Mouse (Mus musculus) stomach, postnatal 0 days (tissue): ENCODE measurements around the gene 4930519P11Rik. TPM values are rescaled to one million over a fixed set of nuclear protein-coding genes. Genes with fewer than 3 reads are reported as not detected.

Experiments used
- ATAC-seq: fragments of 200-750 bp; cut with Nextera tagmentation; 2 replicates; pipeline ENCODE4 v1.8.0; 2017; ENCODE audit not compliant: low FRiP score, low TSS enrichment
- DNase-seq: peaks from one replicate; pipeline ENCODE4 v3.0.0-alpha.2; 2016; ENCODE audit warnings: low spot score
- H3K27ac ChIP-seq: fragments of 300-500 bp; sonication (generic); replicated peaks from 2 replicates; pipeline ENCODE4 v1.5.1; 2014; ENCODE audit warnings: mild to moderate bottlenecking, control low read depth
- H3K27me3 ChIP-seq: fragments of 300-500 bp; sonication (generic); 2 replicates; pipeline ENCODE4 v1.6.1; 2014; ENCODE audit warnings: low read length; ENCODE audit not compliant: control insufficient read depth, insufficient read depth
- H3K36me3 ChIP-seq: fragments of 300-500 bp; sonication (generic); 2 replicates; pipeline ENCODE4 v1.6.1; 2014; ENCODE audit warnings: low read length, mixed read lengths; ENCODE audit not compliant: control insufficient read depth, insufficient read depth
- H3K4me1 ChIP-seq: fragments of 300-500 bp; sonication (generic); replicated peaks from 2 replicates; pipeline ENCODE4 v1.6.1; 2014; ENCODE audit warnings: antibody characterized with exemption; ENCODE audit not compliant: control insufficient read depth, insufficient read depth
- H3K4me2 ChIP-seq: fragments of 300-500 bp; sonication (generic); replicated peaks from 2 replicates; pipeline ENCODE4 v1.6.1; 2014; ENCODE audit warnings: low read depth, mild to moderate bottlenecking, control low read depth, moderate library complexity
- H3K4me3 ChIP-seq: fragments of 300-500 bp; sonication (generic); 2 replicates; pipeline ENCODE4 v1.5.1; 2014; ENCODE audit warnings: low read depth, low read length, control low read depth
- H3K9ac ChIP-seq: fragments of 300-500 bp; sonication (generic); 2 replicates; pipeline ENCODE4 v1.6.1; 2014; ENCODE audit warnings: mild to moderate bottlenecking, low read length, control low read depth, mixed read lengths
- H3K9me3 ChIP-seq: fragments of 300-500 bp; sonication (generic); 2 replicates; pipeline ENCODE4 v1.6.1; 2016; ENCODE audit warnings: low read length; ENCODE audit not compliant: control insufficient read depth
- CTCF ChIP-seq: IDR thresholded peaks from 2 replicates; pipeline ENCODE4 v1.5.1; 2016; ENCODE audit warnings: antibody characterized with exemption, low read depth, mild to moderate bottlenecking, moderate library complexity
- EP300 ChIP-seq: optimal IDR thresholded peaks from 2 replicates; pipeline ENCODE3; 2016; ENCODE audit warnings: antibody characterized with exemption
- WGBS: fragments of 180-500 bp; shearing (Covaris S2); extraction: QIAGEN DNeasy Blood & Tissue Kit; methylation state at CpG from one replicate; pipeline ENCODE4 v1.1.7; 2014; 5-methylcytosine and 5-hydroxymethylcytosine counted together
- polyA plus RNA-seq: library from polyadenylated mRNA; unstranded; fragments of >200 nt; fragmentation: Nextera tagmentation; extraction: Ambion mirVana; gene quantifications from 2 replicates; pipeline ENCODE4 v1.2.1, GENCODE M21; 2015

Gene 4930519P11Rik
- polyA plus RNA-seq, 1 experiment from 2014 or later, result 0.28 TPM

DNA sequence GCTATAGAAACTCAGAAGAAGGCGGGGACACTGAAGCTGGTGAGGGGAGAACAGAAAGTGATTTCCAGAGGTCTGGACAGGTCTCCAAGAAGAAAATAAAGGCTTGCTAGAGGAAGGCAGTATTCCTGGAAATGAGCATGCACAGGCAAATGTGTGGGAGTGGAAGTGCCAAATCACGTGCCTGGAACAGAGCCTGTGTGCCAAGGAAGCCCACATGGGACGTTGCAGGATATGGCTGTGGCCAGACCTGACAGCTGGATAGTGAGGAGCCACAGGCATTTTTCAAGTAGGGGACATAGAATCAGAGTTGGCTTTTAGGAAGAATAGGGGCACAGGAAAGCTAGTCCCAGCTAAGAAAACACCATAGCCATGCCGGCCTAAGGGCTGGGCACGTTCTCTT lies 17.5 kb downstream of the 4930519P11Rik start:
- no peaks in the 10 kb centered on the region for H3K9me3 ChIP-seq
- no peaks in the 10 kb centered on the region for H3K27me3 ChIP-seq
- WGBS, result 67% methylated on average over 5 of the region's 5 CpGs
- no peak overlapping the region for H3K4me3 ChIP-seq
- no peak for TF ChIP-seq CTCF
- no peak for TF ChIP-seq EP300
- H3K27ac ChIP-seq, result peak overlapping the region; percentile 35; the same call in 1 of the 2 replicates
- H3K36me3 ChIP-seq, result peaks cover 5% of the 10 kb centered on the region; the same call in 1 of the 2 replicates
- no peak for ATAC-seq
- H3K4me1 ChIP-seq, result no peaks in the 10 kb centered on the region
- no peak for DNase-seq
- H3K9ac ChIP-seq, result no peak overlapping the region
- H3K4me2 ChIP-seq, result no peak overlapping the region

DNA sequence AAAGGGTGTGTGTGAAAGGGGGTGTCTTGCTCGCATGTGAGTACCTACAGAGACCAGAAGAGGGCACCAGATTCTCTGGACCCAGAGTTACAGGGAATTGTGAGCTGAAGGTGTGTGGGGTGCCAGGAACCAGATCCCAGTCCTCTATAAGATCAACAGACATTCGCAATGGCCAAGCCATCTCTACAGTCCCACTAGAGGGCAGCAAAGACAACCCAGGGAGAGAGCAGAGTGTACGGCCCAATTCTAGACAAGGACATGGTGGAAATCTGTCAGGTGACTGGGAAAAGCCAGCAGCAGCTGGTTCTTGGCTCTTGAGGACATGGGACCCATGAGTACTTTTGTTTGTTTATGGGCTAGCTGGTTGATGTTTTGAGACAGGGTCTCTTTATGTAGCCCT lies 20.2 kb downstream of the 4930519P11Rik start:
- WGBS, result 71% methylated on average over 3 of the region's 3 CpGs
- H3K36me3 ChIP-seq, result peaks cover 5% of the 10 kb centered on the region; the same call in 1 of the 2 replicates
- no peak for ATAC-seq
- no peaks in the 10 kb centered on the region for H3K27me3 ChIP-seq
- H3K4me2 ChIP-seq, result no peak overlapping the region
- peak; percentile 32 for DNase-seq
- no peak overlapping the region for H3K27ac ChIP-seq
- no peak overlapping the region for H3K9ac ChIP-seq
- H3K4me3 ChIP-seq, result no peak overlapping the region
- TF ChIP-seq CTCF (peak; percentile 78), EP300 (no peak)
- H3K4me1 ChIP-seq, result no peaks in the 10 kb centered on the region
- H3K9me3 ChIP-seq, result no peaks in the 10 kb centered on the region

DNA sequence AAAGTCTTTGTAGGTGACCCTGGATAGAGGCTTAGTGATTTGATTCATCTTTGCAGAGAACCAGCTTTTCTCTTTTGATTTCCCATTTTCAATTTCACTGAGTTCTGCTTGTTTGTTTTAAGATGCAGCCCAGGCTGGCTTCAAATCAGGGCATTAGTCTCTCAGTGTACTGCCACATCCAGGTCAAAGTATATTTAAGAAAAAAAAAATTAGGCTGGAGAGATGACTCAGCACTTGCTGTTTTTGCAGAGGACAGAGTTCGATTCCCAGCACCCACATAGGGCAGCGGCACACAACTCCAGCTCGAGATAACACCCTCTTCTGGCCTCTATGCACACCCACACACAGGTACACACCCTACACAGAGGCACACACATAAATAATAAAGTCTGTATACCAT lies 22.0 kb downstream of the 4930519P11Rik start:
- Histone ChIP-seq H3K9ac (no peak overlapping the region), H3K27me3 (no peaks in the 10 kb centered on the region), H3K27ac (no peak overlapping the region), H3K9me3 (no peaks in the 10 kb centered on the region), H3K4me2 (no peak overlapping the region), H3K36me3 (peaks cover 8% of the 10 kb centered on the region; the same call in 1 of the 2 replicates), H3K4me3 (no peak overlapping the region), H3K4me1 (no peaks in the 10 kb centered on the region)
- no peak for DNase-seq
- no peak for ATAC-seq
- TF ChIP-seq CTCF (no peak), EP300 (no peak)
- WGBS, result 82% methylated on average over 3 of the region's 3 CpGs

DNA sequence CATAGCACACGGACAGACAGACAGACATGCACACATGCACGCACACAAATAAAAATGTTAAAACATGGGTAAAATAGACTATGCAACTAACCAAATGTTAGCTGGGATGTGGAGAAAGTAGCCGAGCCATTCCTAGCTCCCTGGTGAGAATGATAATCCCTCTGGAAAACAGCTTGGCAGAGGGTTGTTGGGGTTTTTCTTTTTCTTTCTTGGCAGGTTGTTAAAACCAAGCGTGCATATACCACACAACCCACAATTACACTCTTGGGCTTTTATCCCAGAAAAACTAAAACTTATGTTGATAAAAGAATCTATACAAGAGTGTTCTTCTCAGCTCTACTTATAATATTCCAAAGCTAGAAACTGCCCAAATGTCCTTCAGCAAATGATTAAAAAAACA lies 24.2 kb downstream of the 4930519P11Rik start:
- Histone ChIP-seq H3K36me3 (peaks cover 4% of the 10 kb centered on the region; the same call in 1 of the 2 replicates), H3K4me1 (no peaks in the 10 kb centered on the region), H3K4me3 (no peak overlapping the region), H3K4me2 (no peak overlapping the region), H3K27me3 (no peaks in the 10 kb centered on the region), H3K9me3 (no peaks in the 10 kb centered on the region), H3K9ac (no peak overlapping the region), H3K27ac (no peak overlapping the region)
- ATAC-seq, result no peak
- 89% methylated on average over 4 of the region's 4 CpGs for WGBS
- no peak for DNase-seq
- TF ChIP-seq CTCF (no peak), EP300 (no peak)

DNA sequence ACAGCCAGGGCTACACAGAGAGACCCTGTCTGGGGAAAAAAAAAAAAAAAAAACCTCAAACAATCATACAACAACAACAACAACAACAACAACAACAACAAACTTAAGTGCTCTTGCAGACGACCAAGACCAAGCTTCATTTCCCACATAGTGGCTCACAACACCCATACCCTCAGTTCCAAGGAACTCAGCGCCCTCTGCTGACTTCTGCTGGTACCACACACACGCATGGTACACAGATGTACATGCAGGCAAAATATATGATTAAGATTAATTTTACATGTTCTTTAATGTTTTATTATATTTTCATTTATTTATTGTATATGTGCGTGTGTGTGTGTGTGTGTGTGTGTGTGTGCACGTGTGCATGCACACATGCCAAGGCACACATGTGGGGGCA lies 26.8 kb downstream of the 4930519P11Rik start:
- DNase-seq, result peak; percentile 45
- no peak overlapping the region for H3K9ac ChIP-seq
- TF ChIP-seq CTCF, result peak; percentile 69
- TF ChIP-seq EP300, result no peak

DNA sequence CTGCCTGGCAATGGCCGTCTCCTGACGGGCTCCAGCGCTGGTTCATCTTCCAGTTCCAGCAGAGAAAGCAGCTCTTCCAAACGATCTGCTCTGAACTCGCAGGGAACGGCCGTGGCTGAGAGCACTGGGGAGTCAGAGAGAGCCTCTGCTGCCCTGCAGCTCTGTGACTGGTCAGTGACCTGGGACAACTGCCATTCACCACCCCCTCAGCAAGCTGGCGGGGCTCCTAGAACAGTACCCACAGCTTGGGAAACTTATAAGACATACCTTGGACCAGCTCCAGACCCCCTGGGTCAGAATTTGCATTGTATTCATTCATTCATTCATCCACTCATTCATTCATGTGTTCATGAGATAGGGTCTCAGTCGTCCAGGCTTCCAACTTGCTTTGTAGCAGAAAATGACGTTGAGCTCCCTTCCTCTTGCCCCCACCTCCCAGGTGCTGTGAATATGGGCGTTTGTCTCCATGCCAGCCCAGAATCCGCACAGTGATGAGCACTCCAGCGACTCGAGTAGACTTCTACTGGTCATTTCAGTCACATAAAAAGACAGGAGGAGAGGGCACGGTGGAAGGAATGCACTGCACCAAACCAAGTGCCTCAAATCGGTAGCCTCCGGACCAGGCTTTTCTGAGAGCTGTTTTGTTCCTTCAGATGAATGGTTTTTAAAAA lies 28.2 kb downstream of the 4930519P11Rik start:
- no peak overlapping the region for H3K4me3 ChIP-seq
- ATAC-seq (no peak), DNase-seq (no peak)
- H3K4me2 ChIP-seq, result no peak overlapping the region
- TF ChIP-seq EP300 (no peak), CTCF (no peak)
- no peak overlapping the region for H3K27ac ChIP-seq
- 70% methylated on average over 17 of the region's 17 CpGs for WGBS
- H3K9me3 ChIP-seq, result no peaks in the 10 kb centered on the region
- H3K36me3 ChIP-seq, result peaks cover 2% of the 10 kb centered on the region; the same call in 1 of the 2 replicates
- no peaks in the 10 kb centered on the region for H3K4me1 ChIP-seq
- no peak overlapping the region for H3K9ac ChIP-seq
- H3K27me3 ChIP-seq, result no peaks in the 10 kb centered on the region

More for the DNA sequence above, 26.8 kb downstream of the 4930519P11Rik start:
- no peaks in the 10 kb centered on the region for H3K27me3 ChIP-seq
- no peaks in the 10 kb centered on the region for H3K4me1 ChIP-seq
- 78% methylated on average over 5 of the region's 5 CpGs for WGBS
- no peak overlapping the region for H3K27ac ChIP-seq
- peaks cover 2% of the 10 kb centered on the region; the same call in 1 of the 2 replicates for H3K36me3 ChIP-seq
- no peak overlapping the region for H3K4me3 ChIP-seq
- no peak overlapping the region for H3K4me2 ChIP-seq
- ATAC-seq, result no peak
- H3K9me3 ChIP-seq, result no peaks in the 10 kb centered on the region
